ENCODE assay signal across 14 mouse cellular contexts in the genomic region with DNA sequence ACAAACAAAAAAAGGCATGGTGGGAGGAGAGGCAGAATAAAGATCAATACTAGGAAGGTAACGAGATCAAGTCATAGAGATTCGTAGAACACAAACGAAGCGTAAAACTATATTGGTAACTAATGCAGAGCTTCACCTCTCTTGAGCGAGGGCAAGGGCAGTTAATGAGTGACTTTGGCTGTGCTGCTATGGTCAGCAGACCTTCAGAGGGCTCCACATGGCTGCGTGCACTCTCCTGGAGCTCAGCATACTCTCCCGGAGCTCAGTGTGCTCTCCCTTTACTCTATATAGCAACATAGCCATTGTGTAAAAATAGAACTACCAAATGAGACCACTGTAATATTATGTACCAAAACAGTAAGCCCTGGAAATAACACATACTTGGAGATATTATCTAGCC.
A peak's percentile ranks its signal among the peaks of the same experiment; 100 is the strongest.
DNase-seq lines count a peak whose midpoint lies in the region; ATAC-seq lines count a peak whose summit lies in the region.
"Had no signal": no experiment of that assay in that cellular context is flagged by ENCODE, and none has a peak within 500 bp of the region (broad histone marks: within the 10 kb centered on the region; RNA-seq: fewer than 3 reads in every experiment).

No protein-coding gene starts in this region.

- H3K4me2 ChIP-seq in stomach, embryonic 14.5 days (replicated peaks; ENCODE audit: low read depth, low read length), result no peak overlapping the region
- H3K4me2 ChIP-seq in hindbrain, embryonic 11.5 days (replicated peaks; ENCODE audit: low read depth, low read length), result no peak overlapping the region
- H3K4me2 ChIP-seq: embryonic facial prominence, embryonic 12.5 days had no signal

- 0 out of 2 replicates have a peak, but pooled peaks have one; percentile 67 for ATAC-seq in stomach, embryonic 14.5 days (ENCODE audit: insufficient number of reproducible peaks, insufficient read depth, low FRiP score, low read depth)
- ATAC-seq in hindbrain, embryonic 11.5 days (ENCODE audit: low FRiP score), result no peak
- ATAC-seq: hindbrain, postnatal 0 days had no signal

- WGBS in stomach, embryonic 14.5 days, result 73% methylated on average over 7 of the region's 7 CpGs
- WGBS in hindbrain, embryonic 11.5 days, result 77% methylated on average over 7 of the region's 7 CpGs

- no peak overlapping the region for H3K4me3 ChIP-seq in stomach, embryonic 14.5 days (ENCODE audit: low read depth, low read length)
- no peak overlapping the region for H3K4me3 ChIP-seq in hindbrain, embryonic 11.5 days (ENCODE audit: low read depth, low read length)
- H3K4me3 ChIP-seq: embryonic facial prominence, embryonic 12.5 days; megakaryocyte, embryonic 14.5 days had no signal

- no peaks in the 10 kb centered on the region for H3K4me1 ChIP-seq in stomach, embryonic 14.5 days (ENCODE audit: control insufficient read depth, insufficient read depth, low read length)
- H3K4me1 ChIP-seq in hindbrain, embryonic 11.5 days (replicated peaks; ENCODE audit: control insufficient read depth, insufficient read depth, low read length), result no peaks in the 10 kb centered on the region
- H3K4me1 ChIP-seq: embryonic facial prominence, embryonic 12.5 days; megakaryocyte, embryonic 14.5 days had no signal

- H3K36me3 ChIP-seq in stomach, embryonic 14.5 days (ENCODE audit: control insufficient read depth, insufficient read depth, low read length), result no peaks in the 10 kb centered on the region
- no peaks in the 10 kb centered on the region for H3K36me3 ChIP-seq in hindbrain, embryonic 11.5 days (ENCODE audit: control insufficient read depth, insufficient read depth, low read length)
- H3K36me3 ChIP-seq: embryonic facial prominence, embryonic 12.5 days; G1E had no signal

- intact Hi-C loops in heart, postnatal 36 days (cut with DNase I), result no loop called here
- intact Hi-C loops in left cerebral cortex, postnatal 4 days (cut with DNase I), result no loop called here

- DNase-seq in heart, adult 9 months (ENCODE audit: low spot score in 2 of 2), result peak; percentile 14 to 17
- DNase-seq in heart, postnatal 36 days, result no peak
- peak; percentile 84 for DNase-seq in kidney, adult 18-20 months
- peak; percentile 86 to 95 for DNase-seq in kidney, postnatal 25 days
- no peak for DNase-seq in thymus, postnatal 4 days
- no peak for DNase-seq in left cerebral cortex, postnatal 4 days
- DNase-seq in hindbrain, embryonic 11.5 days (ENCODE audit: low spot score), result no peak
- DNase-seq: adrenal gland, postnatal 25 days; thymus, adult 2 months had no signal

- no peak overlapping the region for H3K27ac ChIP-seq in stomach, embryonic 14.5 days (ENCODE audit: low read length)
- no peak overlapping the region for H3K27ac ChIP-seq in hindbrain, embryonic 11.5 days (ENCODE audit: low read depth, low read length)
- H3K27ac ChIP-seq: embryonic facial prominence, embryonic 12.5 days; hindbrain, postnatal 0 days had no signal

- H3K9ac ChIP-seq in stomach, embryonic 14.5 days (replicated peaks; ENCODE audit: low read depth, low read length), result no peak overlapping the region
- H3K9ac ChIP-seq in hindbrain, embryonic 11.5 days (ENCODE audit: low read depth, low read length), result no peak overlapping the region
- H3K9ac ChIP-seq: embryonic facial prominence, embryonic 12.5 days had no signal

- H3K27me3 ChIP-seq in stomach, embryonic 14.5 days (ENCODE audit: control insufficient read depth, insufficient read depth, low read length), result no peaks in the 10 kb centered on the region
- no peaks in the 10 kb centered on the region for H3K27me3 ChIP-seq in hindbrain, embryonic 11.5 days (ENCODE audit: control insufficient read depth, insufficient read depth, low read length)
- H3K27me3 ChIP-seq: embryonic facial prominence, embryonic 12.5 days; megakaryocyte, embryonic 14.5 days had no signal

- H3K9me3 ChIP-seq in stomach, embryonic 14.5 days (ENCODE audit: control insufficient read depth, low read depth, low read length), result no peaks in the 10 kb centered on the region
- H3K9me3 ChIP-seq in hindbrain, embryonic 11.5 days (ENCODE audit: control insufficient read depth, low read length), result no peaks in the 10 kb centered on the region
- H3K9me3 ChIP-seq: embryonic facial prominence, embryonic 12.5 days had no signal

Comparison
In these comparisons a context has a peak if more than half of its experiments do, and no peak if none do; other contexts are left out.
1. DNase-seq: peak in heart, adult 9 months (2 of 2), kidney, adult 18-20 months (single experiment) and kidney, postnatal 25 days (2 of 2); none in heart, postnatal 36 days (0 of 2), thymus, postnatal 4 days (single experiment), left cerebral cortex, postnatal 4 days (single experiment) and hindbrain, embryonic 11.5 days (single experiment).